Mouse (Mus musculus) ES-Bruce4 (cell line): ENCODE results near the gene Olfr972.
"Not testable (repeated sequence)": the region's sequence is repeated elsewhere in the genome, so short reads cannot be mapped to it uniquely, and the experiment has no call there.

Experiments used
- CTCF ChIP-seq: IDR thresholded peaks from one replicate; pipeline ENCODE4 v1.8.1; 2011; ENCODE audit warnings: low read depth, low read length
- EP300 ChIP-seq: IDR thresholded peaks from 2 replicates; pipeline ENCODE4 v1.6.1; 2011; ENCODE audit warnings: low read depth, low read length; ENCODE audit not compliant: insufficient read depth
- POLR2A ChIP-seq: IDR thresholded peaks from one replicate; pipeline ENCODE4 v1.8.1; 2011; ENCODE audit warnings: low read length; ENCODE audit not compliant: insufficient read depth

DNA sequence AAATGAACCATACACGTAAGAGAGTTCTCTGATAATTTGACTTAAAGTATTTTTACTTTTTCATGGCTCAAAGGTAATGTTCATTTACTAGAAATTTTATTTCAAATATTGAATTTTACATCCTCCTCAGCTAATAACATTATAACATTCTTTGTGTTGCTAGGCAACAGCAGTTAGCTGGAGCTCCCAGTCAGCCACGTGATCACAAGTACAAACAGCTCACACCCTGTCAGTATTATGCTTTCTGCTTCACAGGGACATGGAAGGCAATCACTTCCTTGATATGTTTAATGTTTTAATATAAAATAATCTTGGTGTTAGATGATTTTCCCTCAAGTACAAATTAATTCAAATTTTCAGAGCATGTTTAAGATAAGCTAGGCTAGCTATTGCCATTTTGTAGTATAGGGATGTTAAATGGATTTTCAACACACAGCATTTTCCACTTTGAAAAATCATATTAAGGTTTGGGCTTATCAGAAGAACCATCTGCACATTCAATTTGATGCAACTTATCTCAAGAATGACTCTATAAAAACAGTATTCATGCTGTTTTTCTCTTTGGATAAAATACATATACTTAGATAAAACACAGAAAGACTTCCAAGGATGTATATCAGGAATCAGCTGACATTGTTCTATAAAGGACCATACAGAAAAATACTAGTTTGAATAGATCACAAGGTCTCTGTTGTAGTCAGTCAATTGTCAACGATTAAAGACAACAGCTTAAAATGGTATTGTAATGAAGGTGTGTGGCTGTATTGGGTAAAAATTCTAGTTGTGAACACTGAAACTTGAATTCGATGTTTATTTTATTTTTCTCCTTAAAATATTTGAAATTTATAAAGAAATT, 11.5 kb downstream of the Olfr972 start:
- TF ChIP-seq CTCF, POLR2A, EP300: not testable (repeated sequence)
